Mouse (Mus musculus): ENCODE data around the gene Cops4. TPM values are rescaled to one million over a fixed set of nuclear protein-coding genes. Genes with fewer than 3 reads are reported as not detected.

Cops4 gene
- polyA plus RNA-seq, 1 experiment: 234 TPM

- no peaks in the 10 kb centered on the region for H3K4me1 ChIP-seq (ENCODE audit: control insufficient read depth, insufficient read depth, low read length)
- H3K27ac ChIP-seq (ENCODE audit: insufficient read depth, low read depth, low read length): no peak overlapping the region
- WGBS: 100% methylated on average over 1 of the region's 1 CpGs
- TF ChIP-seq CTCF (IDR thresholded peaks at IDR 0.05; ENCODE audit: insufficient read depth, low read depth, low read length) (no peak), POLR2A (IDR thresholded peaks at IDR 0.05; ENCODE audit: insufficient read depth, low read depth, low read length) (no peak)
- H3K4me3 ChIP-seq (ENCODE audit: insufficient read depth, low read depth, low read length): no peak overlapping the region
Observed at GRCm38 (mm10) chr5:100550151-100550550, 32.0 kb downstream of the Cops4 start.

- Histone ChIP-seq H3K4me3 (ENCODE audit: insufficient read depth, low read depth, low read length) (no peak overlapping the region), H3K27ac (ENCODE audit: insufficient read depth, low read depth, low read length) (no peak overlapping the region), H3K4me1 (ENCODE audit: control insufficient read depth, insufficient read depth, low read length) (no peaks in the 10 kb centered on the region)
- 74% methylated on average over 2 of the region's 2 CpGs for WGBS
- TF ChIP-seq CTCF (IDR thresholded peaks at IDR 0.05; ENCODE audit: insufficient read depth, low read depth, low read length) (no peak), POLR2A (IDR thresholded peaks at IDR 0.05; ENCODE audit: insufficient read depth, low read depth, low read length) (no peak)
Observed at GRCm38 (mm10) chr5:100551952-100552351, 33.8 kb downstream of the Cops4 start.

GRCm38 (mm10) chr5:100553426-100553825, 35.3 kb downstream of the Cops4 start:
- WGBS: 53% methylated on average over 8 of the region's 8 CpGs
- TF ChIP-seq CTCF (IDR thresholded peaks at IDR 0.05; ENCODE audit: insufficient read depth, low read depth, low read length): no peak
- no peak for TF ChIP-seq POLR2A (IDR thresholded peaks at IDR 0.05; ENCODE audit: insufficient read depth, low read depth, low read length)
- Histone ChIP-seq H3K27ac (ENCODE audit: insufficient read depth, low read depth, low read length) (no peak overlapping the region), H3K4me1 (ENCODE audit: control insufficient read depth, insufficient read depth, low read length) (no peaks in the 10 kb centered on the region), H3K4me3 (ENCODE audit: insufficient read depth, low read depth, low read length) (no peak overlapping the region)

GRCm38 (mm10) chr5:100557019-100557418, 38.9 kb downstream of the Cops4 start:
- WGBS: 79% methylated on average over 14 of the region's 14 CpGs
- no peak overlapping the region for H3K27ac ChIP-seq (ENCODE audit: insufficient read depth, low read depth, low read length)
- no peak overlapping the region for H3K4me3 ChIP-seq (ENCODE audit: insufficient read depth, low read depth, low read length)
- no peaks in the 10 kb centered on the region for H3K4me1 ChIP-seq (ENCODE audit: control insufficient read depth, insufficient read depth, low read length)
- TF ChIP-seq CTCF (IDR thresholded peaks at IDR 0.05; ENCODE audit: insufficient read depth, low read depth, low read length): no peak
- TF ChIP-seq POLR2A (IDR thresholded peaks at IDR 0.05; ENCODE audit: insufficient read depth, low read depth, low read length): no peak

GRCm38 (mm10) chr5:100557537-100557936, 39.4 kb downstream of the Cops4 start:
- 81% methylated on average over 9 of the region's 9 CpGs for WGBS
- no peaks in the 10 kb centered on the region for H3K4me1 ChIP-seq (ENCODE audit: control insufficient read depth, insufficient read depth, low read length)
- TF ChIP-seq POLR2A (IDR thresholded peaks at IDR 0.05; ENCODE audit: insufficient read depth, low read depth, low read length): no peak
- TF ChIP-seq CTCF (IDR thresholded peaks at IDR 0.05; ENCODE audit: insufficient read depth, low read depth, low read length): no peak
- H3K4me3 ChIP-seq (ENCODE audit: insufficient read depth, low read depth, low read length): no peak overlapping the region
- H3K27ac ChIP-seq (ENCODE audit: insufficient read depth, low read depth, low read length): no peak overlapping the region

- H3K27ac ChIP-seq (ENCODE audit: insufficient read depth, low read depth, low read length): no peak overlapping the region
- 79% methylated on average over 3 of the region's 3 CpGs for WGBS
- TF ChIP-seq CTCF (IDR thresholded peaks at IDR 0.05; ENCODE audit: insufficient read depth, low read depth, low read length): no peak
- no peak for TF ChIP-seq POLR2A (IDR thresholded peaks at IDR 0.05; ENCODE audit: insufficient read depth, low read depth, low read length)
- no peaks in the 10 kb centered on the region for H3K4me1 ChIP-seq (ENCODE audit: control insufficient read depth, insufficient read depth, low read length)
- H3K4me3 ChIP-seq (ENCODE audit: insufficient read depth, low read depth, low read length): no peak overlapping the region
Observed at GRCm38 (mm10) chr5:100558783-100559182, 40.7 kb downstream of the Cops4 start.

GRCm38 (mm10) chr5:100559357-100559756, 41.2 kb downstream of the Cops4 start:
- TF ChIP-seq POLR2A (IDR thresholded peaks at IDR 0.05; ENCODE audit: insufficient read depth, low read depth, low read length): no peak
- no peak for TF ChIP-seq CTCF (IDR thresholded peaks at IDR 0.05; ENCODE audit: insufficient read depth, low read depth, low read length)
- no peak overlapping the region for H3K27ac ChIP-seq (ENCODE audit: insufficient read depth, low read depth, low read length)
- H3K4me3 ChIP-seq (ENCODE audit: insufficient read depth, low read depth, low read length): no peak overlapping the region
- WGBS: 96% methylated on average over 7 of the region's 7 CpGs
- H3K4me1 ChIP-seq (ENCODE audit: control insufficient read depth, insufficient read depth, low read length): no peaks in the 10 kb centered on the region

- Histone ChIP-seq H3K4me3 (ENCODE audit: insufficient read depth, low read depth, low read length) (no peak overlapping the region), H3K27ac (ENCODE audit: insufficient read depth, low read depth, low read length) (no peak overlapping the region), H3K4me1 (ENCODE audit: control insufficient read depth, insufficient read depth, low read length) (no peaks in the 10 kb centered on the region)
- WGBS: 92% methylated on average over 9 of the region's 9 CpGs
- no peak for TF ChIP-seq POLR2A (IDR thresholded peaks at IDR 0.05; ENCODE audit: insufficient read depth, low read depth, low read length)
- no peak for TF ChIP-seq CTCF (IDR thresholded peaks at IDR 0.05; ENCODE audit: insufficient read depth, low read depth, low read length)
Observed at GRCm38 (mm10) chr5:100562702-100563101, 44.6 kb downstream of the Cops4 start.

GRCm38 (mm10) chr5:100566798-100567197, 48.7 kb downstream of the Cops4 start:
- no peak overlapping the region for H3K4me3 ChIP-seq (ENCODE audit: insufficient read depth, low read depth, low read length)
- 81% methylated on average over 2 of the region's 2 CpGs for WGBS
- no peaks in the 10 kb centered on the region; the same call in 1 of the 2 replicates for H3K4me1 ChIP-seq (ENCODE audit: control insufficient read depth, insufficient read depth, low read length)
- no peak overlapping the region for H3K27ac ChIP-seq (ENCODE audit: insufficient read depth, low read depth, low read length)
- TF ChIP-seq CTCF (IDR thresholded peaks at IDR 0.05; ENCODE audit: insufficient read depth, low read depth, low read length) (no peak), POLR2A (IDR thresholded peaks at IDR 0.05; ENCODE audit: insufficient read depth, low read depth, low read length) (no peak)
